Mouse (Mus musculus): Measurements from ENCODE around the gene Wdr90.
"Not testable (repeated sequence)": the region's sequence is repeated elsewhere in the genome, so short reads cannot be mapped to it uniquely, and the experiment has no call there.

Wdr90 gene

GRCm38 (mm10) chr17:25830200-25830753 lies 31.0 kb downstream of the Wdr90 start:
- DNase-seq (ENCODE audit: low spot score): no peak

- no peak for DNase-seq (ENCODE audit: low spot score)
Observed at GRCm38 (mm10) chr17:25829558-25830017, 31.7 kb downstream of the Wdr90 start.

- no peak for DNase-seq (ENCODE audit: low spot score)
Observed at GRCm38 (mm10) chr17:25828712-25829557, 32.4 kb downstream of the Wdr90 start, which contains the start of gene Jmjd8. Gene Jmjd8, plus strand, starts transcription at chr17:25828867.

DNA sequence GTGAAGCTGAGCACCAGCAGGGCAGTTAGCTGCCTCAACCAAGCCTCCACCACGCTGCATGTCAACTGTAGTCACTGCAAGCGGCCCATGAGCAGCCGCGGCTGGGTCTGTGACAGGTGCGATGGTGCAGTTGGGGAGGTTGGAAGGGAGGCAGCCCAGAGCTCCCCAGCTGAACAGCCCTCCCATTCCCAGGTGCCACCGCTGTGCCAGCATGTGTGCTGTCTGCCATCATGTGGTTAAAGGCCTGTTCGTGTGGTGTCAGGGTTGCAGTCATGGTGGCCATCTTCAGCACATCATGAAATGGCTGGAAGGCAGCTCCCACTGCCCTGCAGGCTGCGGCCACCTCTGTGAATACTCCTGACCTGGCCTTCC lies 33.1 kb downstream of the Wdr90 start:
- DNase-seq (ENCODE audit: low spot score): no peak

DNA sequence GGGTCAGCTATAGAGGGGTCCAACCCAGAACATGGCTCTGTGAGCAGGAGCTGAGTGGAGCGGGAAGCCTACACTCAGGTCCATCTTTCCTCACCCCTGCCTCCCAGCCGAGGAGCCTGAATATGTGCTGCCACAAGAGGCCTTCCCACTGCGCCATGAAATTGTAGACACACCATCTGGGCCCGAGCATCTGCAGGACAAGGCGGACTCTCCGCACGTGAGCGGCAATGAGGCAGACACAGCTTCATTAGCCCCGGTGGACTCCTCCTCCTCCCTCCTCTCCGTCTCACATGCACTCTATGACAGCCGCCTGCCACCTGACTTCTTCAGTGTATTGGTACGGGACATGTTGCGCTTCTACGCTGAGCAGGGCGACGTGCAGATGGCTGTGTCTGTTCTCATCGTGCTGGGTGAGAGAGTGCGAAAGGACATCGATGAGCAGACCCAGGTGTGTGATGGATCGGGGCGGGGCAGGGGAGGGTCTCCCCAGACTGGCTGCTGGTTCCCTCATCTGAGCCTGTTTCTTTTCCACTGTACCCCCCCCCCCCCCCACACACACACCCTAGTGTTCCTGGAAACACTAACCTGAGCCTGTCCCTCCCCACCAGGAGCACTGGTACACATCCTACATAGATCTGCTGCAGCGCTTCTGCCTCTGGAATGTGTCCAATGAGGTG lies 33.6 kb downstream of the Wdr90 start:
- DNase-seq (ENCODE audit: low spot score): no peak

GRCm38 (mm10) chr17:25827011-25827410 lies 34.3 kb downstream of the Wdr90 start:
- no peak for DNase-seq (ENCODE audit: low spot score)

DNA sequence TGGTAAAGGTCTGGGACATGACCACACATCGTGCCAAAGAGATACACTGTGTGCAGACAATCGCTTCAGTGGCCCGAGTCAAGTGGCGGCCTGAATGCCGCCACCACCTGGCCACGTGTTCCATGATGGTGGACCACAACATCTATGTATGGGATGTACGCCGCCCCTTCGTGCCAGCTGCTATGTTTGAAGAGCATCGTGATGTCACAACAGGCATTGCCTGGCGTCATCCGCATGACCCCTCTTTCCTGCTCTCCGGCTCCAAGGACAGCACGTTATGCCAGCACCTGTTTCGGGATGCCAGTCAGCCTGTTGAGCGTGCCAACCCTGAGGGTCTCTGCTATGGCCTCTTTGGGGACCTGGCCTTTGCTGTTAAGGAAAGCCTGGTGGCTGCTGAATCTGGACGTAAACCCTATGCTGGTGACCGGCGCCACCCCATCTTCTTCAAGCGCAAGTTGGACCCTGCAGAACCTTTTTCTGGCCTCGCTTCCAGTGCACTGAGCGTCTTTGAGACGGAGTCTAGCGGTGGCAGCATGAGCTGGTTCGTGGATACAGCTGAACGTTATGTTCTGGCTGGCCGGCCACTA lies 35.2 kb downstream of the Wdr90 start:
- no peak for DNase-seq (ENCODE audit: low spot score)

GRCm38 (mm10) chr17:25825311-25825710 lies 36.0 kb downstream of the Wdr90 start:
- no peak for DNase-seq (ENCODE audit: low spot score)

GRCm38 (mm10) chr17:25824362-25825142 lies 36.7 kb downstream of the Wdr90 start:
- DNase-seq (ENCODE audit: low spot score): no peak

DNA sequence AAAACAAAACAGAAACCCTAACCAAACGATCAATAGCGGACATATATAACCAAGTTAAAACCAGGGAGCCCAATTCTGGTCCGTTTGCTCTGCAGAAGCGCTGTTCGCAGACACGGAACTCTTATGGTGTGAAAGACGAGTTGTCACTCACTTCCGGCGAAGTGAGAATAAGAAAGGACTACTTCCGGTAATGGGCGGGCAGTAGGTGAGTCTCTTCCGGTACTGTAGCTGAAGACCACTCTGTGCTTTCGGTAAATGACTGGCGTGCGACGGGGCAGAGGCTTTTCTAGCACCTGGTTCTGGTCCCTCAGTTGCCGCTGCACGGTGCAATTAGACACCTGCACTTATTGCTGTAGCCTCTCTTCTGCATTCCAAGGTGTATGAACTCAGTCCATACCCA lies 37.8 kb downstream of the Wdr90 start, which contains the start of gene Wdr24:
Gene Wdr24 (plus strand): TSS at position 176 of the 400 bp plus-strand sequence.
- no peak for DNase-seq (ENCODE audit: low spot score)

DNA sequence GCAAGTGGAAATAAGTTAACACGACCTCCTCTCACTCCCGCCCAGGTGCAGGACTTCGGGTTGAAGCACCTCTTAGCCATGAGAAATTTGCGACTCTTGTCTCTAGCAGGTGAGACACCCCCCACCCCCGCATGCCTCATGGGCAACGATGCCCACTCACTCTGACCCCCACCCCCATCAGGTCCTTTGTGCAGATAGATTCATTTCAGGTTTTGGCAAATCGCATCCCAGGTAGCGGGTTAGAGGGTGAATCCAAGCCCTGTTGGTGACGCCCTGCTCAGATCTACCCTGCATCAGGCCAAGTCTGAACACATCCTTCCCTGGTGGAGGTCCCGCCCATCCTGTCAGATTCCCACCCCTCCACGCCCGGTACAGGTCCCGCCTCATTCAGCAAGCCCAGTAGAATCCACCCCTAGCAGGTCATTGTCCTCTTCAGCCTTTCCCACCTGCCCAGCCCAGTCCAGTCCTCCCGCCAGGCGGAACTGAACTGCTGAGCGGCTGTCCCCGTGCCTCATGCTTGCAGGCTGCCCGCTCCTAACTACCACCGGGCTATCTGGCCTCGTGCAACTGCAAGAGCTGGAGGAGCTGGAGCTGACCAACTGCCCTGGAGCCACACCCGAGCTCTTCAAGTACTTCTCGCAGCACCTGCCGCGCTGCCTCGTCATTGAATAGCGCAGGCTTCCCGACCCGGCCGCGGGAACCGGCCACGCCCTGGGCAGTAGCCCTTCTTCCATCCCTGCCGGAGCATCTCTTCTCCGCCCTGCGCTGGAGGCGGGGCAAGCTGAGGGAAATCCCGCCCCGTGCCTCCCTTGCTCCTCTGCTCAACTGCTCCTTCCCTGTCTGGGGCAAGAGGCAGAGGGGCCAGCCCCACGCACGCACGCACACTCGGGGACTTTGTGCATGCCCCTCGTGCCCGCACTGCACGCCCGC lies 42.2 kb downstream of the Wdr90 start:
- no peak for DNase-seq (ENCODE audit: low spot score)

GRCm38 (mm10) chr17:25817662-25818061 lies 43.6 kb downstream of the Wdr90 start:
- no peak for DNase-seq (ENCODE audit: low spot score)

DNA sequence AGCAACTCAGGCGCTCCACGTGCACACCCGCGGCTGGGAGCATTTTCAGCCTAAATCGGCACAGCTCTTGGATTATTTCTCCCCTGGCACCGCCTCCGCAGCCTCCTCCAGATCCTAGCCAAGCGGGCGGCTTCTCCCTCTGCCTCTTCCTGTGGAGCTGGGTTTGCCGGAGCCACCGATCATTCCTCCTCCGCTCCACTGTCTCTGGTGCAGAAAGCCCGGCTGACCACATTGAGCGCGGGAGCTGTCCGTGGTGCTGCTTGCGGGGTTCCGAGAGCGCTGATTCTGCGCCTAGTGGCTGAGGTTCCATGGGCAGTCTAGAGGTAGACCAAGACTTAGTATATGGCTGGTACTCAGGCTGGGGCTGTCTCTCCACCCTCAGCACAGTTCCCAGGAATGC lies 47.8 kb downstream of the Wdr90 start:
- DNase-seq (ENCODE audit: low spot score): no peak

GRCm38 (mm10) chr17:25810890-25811289 lies 50.4 kb downstream of the Wdr90 start:
- DNase-seq (ENCODE audit: low spot score): no peak

- no peak for DNase-seq (ENCODE audit: low spot score)
Observed at GRCm38 (mm10) chr17:25809606-25810340, 51.5 kb downstream of the Wdr90 start.

GRCm38 (mm10) chr17:25808789-25809605 lies 52.3 kb downstream of the Wdr90 start, which contains the start of gene Fbxl16:
Gene Fbxl16, plus strand, starts transcription at chr17:25809085.
- DNase-seq (ENCODE audit: low spot score): no peak

GRCm38 (mm10) chr17:25808028-25808427 lies 53.3 kb downstream of the Wdr90 start:
- no peak for DNase-seq (ENCODE audit: low spot score)

DNA sequence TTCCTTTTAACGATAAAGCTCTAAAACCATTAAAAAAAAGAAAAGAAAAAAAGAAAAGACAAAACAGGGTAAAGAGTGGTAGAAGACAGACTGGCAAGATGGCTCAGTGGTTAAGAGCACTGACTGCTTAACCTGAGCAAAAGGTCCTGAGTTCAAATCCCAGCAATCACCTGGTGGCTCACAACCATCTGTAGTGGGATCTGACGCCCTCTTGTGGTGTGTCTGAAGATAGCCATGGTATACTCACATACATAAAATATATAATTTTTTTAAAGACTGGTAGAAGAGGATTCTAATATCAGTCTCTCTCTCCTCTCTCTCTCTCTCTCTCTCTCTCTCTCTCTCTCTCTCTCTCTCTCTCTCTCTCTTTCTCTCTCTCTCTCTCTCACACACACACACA lies 53.8 kb downstream of the Wdr90 start:
- DNase-seq (ENCODE audit: low spot score): not testable (repeated sequence)

GRCm38 (mm10) chr17:25806507-25806906 lies 54.8 kb downstream of the Wdr90 start:
- DNase-seq (ENCODE audit: low spot score): no peak
